Mouse (Mus musculus) kidney, embryonic 14.5 days (tissue): ENCODE measurements around the gene Tdrd6. TPM values are rescaled to one million over a fixed set of nuclear protein-coding genes. Genes with fewer than 3 reads are reported as not detected.

Source experiments
- ATAC-seq: fragments of 200-750 bp; cut with Nextera tagmentation; 2 replicates; pipeline ENCODE4 v1.8.0; 2017; ENCODE audit warnings: moderate number of reproducible peaks, mild to moderate bottlenecking, moderate TSS enrichment, moderate library complexity; ENCODE audit not compliant: low FRiP score, low TSS enrichment
- H3K27ac ChIP-seq: fragments of 300-500 bp; sonication (generic); 2 replicates; pipeline ENCODE4 v1.5.1; 2014; ENCODE audit warnings: low read depth, mild to moderate bottlenecking, low read length, moderate library complexity, mixed read lengths
- H3K27me3 ChIP-seq: fragments of 300-500 bp; sonication (generic); 2 replicates; pipeline ENCODE4 v1.6.1; 2014; ENCODE audit warnings: mild to moderate bottlenecking, low read length; ENCODE audit not compliant: control insufficient read depth, insufficient read depth
- H3K36me3 ChIP-seq: fragments of 300-500 bp; sonication (generic); 2 replicates; pipeline ENCODE4 v1.6.1; 2014; ENCODE audit warnings: low read length, mixed read lengths; ENCODE audit not compliant: control insufficient read depth, insufficient read depth
- H3K4me1 ChIP-seq: fragments of 300-500 bp; sonication (generic); 2 replicates; pipeline ENCODE4 v1.6.1; 2014; ENCODE audit warnings: low read length, mixed read lengths; ENCODE audit not compliant: control insufficient read depth, insufficient read depth
- H3K4me2 ChIP-seq: fragments of 300-500 bp; sonication (generic); replicated peaks from 2 replicates; pipeline ENCODE4 v1.6.1; 2014; ENCODE audit warnings: low read depth, mild to moderate bottlenecking, low read length
- H3K4me3 ChIP-seq: fragments of 300-500 bp; sonication (generic); 2 replicates; pipeline ENCODE4 v1.5.1; 2014; ENCODE audit warnings: mild to moderate bottlenecking, low read length
- H3K9ac ChIP-seq: fragments of 300-500 bp; sonication (generic); 2 replicates; pipeline ENCODE4 v1.6.1; 2014; ENCODE audit warnings: low read depth, mild to moderate bottlenecking, low read length, moderate library complexity
- H3K9me3 ChIP-seq: fragments of 300-500 bp; sonication (generic); 2 replicates; pipeline ENCODE4 v1.6.1; 2016; ENCODE audit warnings: low read length; ENCODE audit not compliant: control insufficient read depth
- WGBS: fragments of 180-500 bp; shearing (Covaris S2); extraction: QIAGEN DNeasy Blood & Tissue Kit; methylation state at CpG from one replicate; pipeline ENCODE4 v1.1.7; 2014; 5-methylcytosine and 5-hydroxymethylcytosine counted together
- polyA plus RNA-seq: library from polyadenylated mRNA; unstranded; fragments of >200 nt; fragmentation: Nextera tagmentation; extraction: Ambion mirVana; gene quantifications from 2 replicates; pipeline ENCODE4 v1.2.1, GENCODE M21; 2014

Tdrd6 gene
- polyA plus RNA-seq, 1 experiment from 2014 or later, result not detected

DNA sequence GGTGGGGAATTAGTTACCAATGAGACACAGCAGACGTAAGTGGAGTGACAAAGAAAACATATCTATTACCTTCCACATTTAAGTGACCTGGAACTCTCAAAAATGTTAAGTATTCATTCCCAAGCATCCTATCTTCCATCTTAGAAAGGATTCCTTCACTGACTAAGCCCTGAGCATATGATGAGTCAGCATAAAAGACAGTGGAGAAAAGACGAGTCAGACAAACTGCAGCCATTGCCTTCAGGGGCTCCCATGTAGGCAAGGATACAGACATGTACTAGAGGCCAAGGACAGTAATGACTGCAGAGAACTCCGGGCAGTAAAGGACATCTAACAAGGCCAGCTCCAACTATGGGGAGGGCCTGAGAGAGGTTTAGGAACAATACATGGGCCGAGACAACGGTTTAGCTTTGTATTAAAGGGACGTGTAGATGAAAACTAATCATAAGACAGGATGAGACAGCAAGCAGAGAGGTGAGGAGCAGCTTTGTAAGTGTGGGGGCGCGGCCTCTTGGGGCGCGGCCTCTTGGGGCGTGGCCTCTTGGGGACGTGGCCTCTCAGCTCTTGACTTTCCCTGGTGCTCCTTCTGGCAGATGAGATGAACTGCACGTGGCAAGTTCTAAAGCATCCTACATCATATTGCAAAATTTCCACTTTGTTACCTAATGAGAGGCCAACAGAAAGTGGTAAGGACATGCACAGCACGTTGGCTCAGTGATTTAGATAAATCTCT lies 21.4 kb upstream of the Tdrd6 start:
- no peaks in the 10 kb centered on the region for H3K27me3 ChIP-seq
- H3K9ac ChIP-seq, result no peak overlapping the region
- H3K9me3 ChIP-seq, result no peaks in the 10 kb centered on the region
- H3K4me3 ChIP-seq, result no peak overlapping the region
- no peaks in the 10 kb centered on the region for H3K4me1 ChIP-seq
- H3K27ac ChIP-seq, result no peak overlapping the region
- no peak for ATAC-seq
- WGBS, result 70% methylated on average over 14 of the region's 14 CpGs
- H3K4me2 ChIP-seq, result no peak overlapping the region
- H3K36me3 ChIP-seq, result peaks cover 2% of the 10 kb centered on the region; the same call in 1 of the 2 replicates

DNA sequence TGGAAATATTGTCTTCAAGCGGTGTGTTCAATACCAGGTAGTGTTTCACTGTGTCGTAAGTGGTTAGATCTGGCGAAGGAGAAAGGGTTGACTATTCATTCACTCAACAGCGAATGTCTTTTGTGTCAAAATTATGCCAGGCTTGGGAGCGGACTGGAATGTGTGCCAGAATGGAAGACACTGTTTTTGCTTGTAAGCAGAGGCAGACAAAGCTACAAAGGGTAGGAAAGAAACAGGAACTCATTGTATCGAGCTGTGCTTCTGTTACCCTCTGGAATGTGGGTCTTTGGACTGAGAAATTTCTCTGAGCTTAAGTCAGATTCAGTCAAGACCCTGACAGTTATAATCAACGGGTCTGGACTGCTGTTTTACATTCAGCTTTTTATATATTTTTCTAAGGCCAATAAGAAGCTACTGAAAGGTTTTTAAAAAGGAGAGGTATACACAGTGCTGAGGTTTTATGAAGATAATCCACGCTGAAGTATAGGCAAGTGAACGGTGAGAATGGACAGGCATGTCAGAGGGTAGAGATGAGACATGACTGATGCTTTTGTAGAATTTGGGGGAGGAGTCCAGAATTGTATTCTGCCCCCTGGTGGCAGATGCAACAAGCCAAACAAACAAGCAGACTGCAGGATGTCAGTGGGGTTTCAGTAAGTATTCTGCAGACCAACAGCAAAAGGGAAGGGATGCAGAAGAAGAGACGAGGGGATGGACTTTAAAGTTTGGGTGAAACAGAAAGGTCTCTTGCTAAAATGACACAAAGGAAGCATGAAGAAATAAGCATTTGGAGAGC lies 19.7 kb upstream of the Tdrd6 start:
- no peak overlapping the region for H3K4me2 ChIP-seq
- H3K27ac ChIP-seq, result no peak overlapping the region
- H3K36me3 ChIP-seq, result peaks cover 2% of the 10 kb centered on the region; the same call in 1 of the 2 replicates
- H3K4me1 ChIP-seq, result no peaks in the 10 kb centered on the region
- 91% methylated on average over 10 of the region's 10 CpGs for WGBS
- ATAC-seq, result no peak
- no peak overlapping the region for H3K9ac ChIP-seq
- no peaks in the 10 kb centered on the region for H3K27me3 ChIP-seq
- no peaks in the 10 kb centered on the region for H3K9me3 ChIP-seq
- H3K4me3 ChIP-seq, result no peak overlapping the region

DNA sequence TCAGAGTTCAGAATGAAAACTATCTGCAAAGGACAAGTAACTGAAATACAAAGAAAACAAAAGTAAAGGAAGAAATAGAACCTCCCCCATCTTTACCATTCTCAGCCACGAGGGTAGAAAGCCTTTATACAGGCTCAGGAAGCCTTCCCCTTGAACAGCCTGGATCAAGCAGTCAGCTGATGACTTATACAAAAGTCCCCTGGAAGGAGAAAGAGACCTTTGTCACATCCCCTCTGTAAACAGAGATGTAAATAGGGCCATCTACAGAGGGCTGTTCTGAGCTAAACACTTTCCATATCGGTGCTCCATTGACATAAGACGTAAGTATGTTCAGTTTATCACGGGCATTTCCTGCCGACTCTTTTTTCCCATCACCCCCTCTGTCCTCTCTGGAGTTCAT lies 16.8 kb upstream of the Tdrd6 start:
- WGBS, result 65% methylated on average over 5 of the region's 5 CpGs
- peaks cover 2% of the 10 kb centered on the region; the same call in 1 of the 2 replicates for H3K36me3 ChIP-seq
- no peaks in the 10 kb centered on the region for H3K27me3 ChIP-seq
- no peaks in the 10 kb centered on the region for H3K9me3 ChIP-seq
- no peak overlapping the region for H3K27ac ChIP-seq
- H3K4me3 ChIP-seq, result no peak overlapping the region
- no peak for ATAC-seq
- no peak overlapping the region for H3K9ac ChIP-seq
- H3K4me2 ChIP-seq, result no peak overlapping the region
- no peaks in the 10 kb centered on the region for H3K4me1 ChIP-seq

DNA sequence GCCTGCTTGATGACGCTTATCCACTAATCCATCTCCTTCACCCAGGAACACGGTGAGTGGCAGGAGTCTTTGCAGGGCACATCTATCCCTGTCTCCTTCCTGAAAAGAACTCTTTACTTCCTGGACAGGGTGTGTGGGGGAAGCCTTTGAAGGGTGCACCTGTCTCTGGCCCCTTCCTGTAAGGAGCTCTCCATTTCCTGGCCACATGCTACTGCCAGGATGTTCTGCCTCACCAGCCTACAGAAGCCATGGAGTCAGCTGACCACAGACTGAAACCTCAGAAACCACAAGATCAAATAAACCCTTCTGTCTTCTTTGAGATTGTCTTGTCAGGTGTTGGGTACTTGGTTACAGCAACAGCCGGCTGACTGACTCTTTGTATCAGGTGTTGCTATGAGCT lies 15.0 kb upstream of the Tdrd6 start:
- Histone ChIP-seq H3K4me1 (no peaks in the 10 kb centered on the region), H3K36me3 (peaks cover 2% of the 10 kb centered on the region; the same call in 1 of the 2 replicates), H3K4me3 (no peak overlapping the region), H3K27me3 (no peaks in the 10 kb centered on the region), H3K4me2 (no peak overlapping the region), H3K27ac (no peak overlapping the region), H3K9ac (no peak overlapping the region), H3K9me3 (no peaks in the 10 kb centered on the region)
- ATAC-seq, result no peak
- 89% methylated on average over 3 of the region's 3 CpGs for WGBS

DNA sequence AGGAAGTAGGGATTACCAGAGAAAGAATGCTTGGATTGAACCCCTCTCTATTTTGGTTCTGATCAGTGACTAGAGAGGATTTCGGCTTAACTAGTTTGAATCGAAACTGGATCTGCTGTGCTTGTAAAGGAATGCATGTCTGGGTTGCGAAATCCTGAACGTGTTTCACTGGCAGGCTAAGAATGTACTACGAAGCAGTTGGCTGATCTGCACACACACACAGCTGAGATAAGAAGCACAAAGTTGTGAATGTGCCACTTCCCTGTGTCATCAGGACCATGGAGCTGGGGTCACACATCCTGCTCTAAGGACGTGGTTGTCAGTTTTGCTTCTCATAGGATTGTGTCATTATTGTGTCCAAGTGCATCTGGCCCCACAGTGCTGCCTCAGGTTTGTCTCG lies 14.3 kb upstream of the Tdrd6 start:
- no peak overlapping the region for H3K27ac ChIP-seq
- 83% methylated on average over 7 of the region's 7 CpGs for WGBS

DNA sequence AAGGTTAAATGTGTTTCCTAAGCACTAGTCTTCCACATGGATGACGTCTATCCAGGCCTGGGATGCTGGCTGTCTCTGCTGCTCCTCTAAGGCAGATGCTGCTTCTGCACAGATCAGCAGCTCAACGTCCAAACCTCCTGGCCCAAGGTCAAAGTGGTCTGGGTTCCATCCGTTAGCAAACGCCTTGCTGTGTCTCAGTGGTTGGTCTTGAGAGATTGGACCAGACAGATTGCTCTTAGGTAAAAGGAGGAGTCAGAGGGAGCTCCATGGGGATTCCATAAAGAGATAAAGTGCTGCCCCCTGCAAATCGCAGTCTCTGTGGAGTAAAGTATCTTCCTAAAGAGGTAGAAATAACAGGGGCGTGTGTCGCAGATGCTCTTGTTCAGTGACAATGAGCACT lies 13.1 kb upstream of the Tdrd6 start:
- H3K4me2 ChIP-seq, result no peak overlapping the region
- peaks cover 2% of the 10 kb centered on the region; the same call in 1 of the 2 replicates for H3K36me3 ChIP-seq
- no peak for ATAC-seq
- H3K9me3 ChIP-seq, result no peaks in the 10 kb centered on the region
- WGBS, result 76% methylated on average over 7 of the region's 7 CpGs
- H3K9ac ChIP-seq, result no peak overlapping the region
- H3K27me3 ChIP-seq, result no peaks in the 10 kb centered on the region
- H3K27ac ChIP-seq, result no peak overlapping the region
- no peaks in the 10 kb centered on the region for H3K4me1 ChIP-seq
- H3K4me3 ChIP-seq, result no peak overlapping the region

More for the DNA sequence above, 14.3 kb upstream of the Tdrd6 start:
- H3K36me3 ChIP-seq, result peaks cover 2% of the 10 kb centered on the region; the same call in 1 of the 2 replicates
- H3K27me3 ChIP-seq, result no peaks in the 10 kb centered on the region
- H3K9me3 ChIP-seq, result no peaks in the 10 kb centered on the region
- ATAC-seq, result no peak
- H3K9ac ChIP-seq, result no peak overlapping the region
- no peaks in the 10 kb centered on the region for H3K4me1 ChIP-seq
- no peak overlapping the region for H3K4me2 ChIP-seq
- no peak overlapping the region for H3K4me3 ChIP-seq

DNA sequence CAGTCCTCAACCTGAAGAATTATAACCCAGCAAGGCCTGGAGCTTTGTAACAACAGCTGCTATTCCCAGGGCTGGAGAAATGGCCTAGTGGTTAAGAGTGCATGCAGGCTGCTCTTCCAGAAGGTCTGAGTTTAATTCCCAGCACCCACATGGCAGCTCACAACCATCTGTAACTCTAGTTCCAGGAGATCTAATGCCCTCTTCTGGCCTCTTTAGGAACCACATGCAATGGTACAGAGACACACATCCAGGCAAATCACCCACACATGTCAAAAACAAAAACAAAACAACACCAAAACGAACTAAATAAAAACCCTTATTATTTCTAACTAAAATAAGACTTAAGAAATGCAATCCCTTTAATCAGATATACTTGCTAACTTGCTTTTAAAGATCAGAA lies 10.7 kb upstream of the Tdrd6 start:
- no peak for ATAC-seq
- H3K9ac ChIP-seq, result no peak overlapping the region
- no peaks in the 10 kb centered on the region for H3K36me3 ChIP-seq
- H3K9me3 ChIP-seq, result no peaks in the 10 kb centered on the region
- WGBS, result 89% methylated on average over 1 of the region's 1 CpGs
- H3K4me3 ChIP-seq, result no peak overlapping the region
- no peaks in the 10 kb centered on the region for H3K4me1 ChIP-seq
- H3K27me3 ChIP-seq, result no peaks in the 10 kb centered on the region
- H3K27ac ChIP-seq, result no peak overlapping the region
- no peak overlapping the region for H3K4me2 ChIP-seq

DNA sequence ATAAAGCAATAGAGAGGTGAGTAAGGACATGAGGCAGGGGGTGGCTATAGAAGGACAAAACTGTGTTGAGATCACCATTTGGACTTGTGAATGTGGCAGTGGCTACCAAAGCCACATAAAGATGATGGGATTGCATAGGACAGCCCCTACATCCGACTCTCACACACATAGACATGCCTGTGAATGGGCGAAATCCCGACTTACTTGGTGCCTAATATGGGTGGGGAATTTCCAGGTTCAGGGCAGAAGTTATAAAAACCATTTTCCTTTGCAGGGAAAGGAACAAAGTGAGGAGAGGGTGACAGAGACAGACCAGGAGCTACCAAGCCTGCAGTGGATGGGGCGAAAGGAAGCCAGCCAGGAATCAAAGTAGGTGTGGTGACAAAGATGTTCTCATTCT lies 7.0 kb upstream of the Tdrd6 start:
- H3K4me1 ChIP-seq, result no peaks in the 10 kb centered on the region
- no peak overlapping the region for H3K27ac ChIP-seq
- WGBS, result 93% methylated on average over 4 of the region's 4 CpGs
- H3K4me3 ChIP-seq, result no peak overlapping the region
- no peaks in the 10 kb centered on the region for H3K9me3 ChIP-seq
- H3K4me2 ChIP-seq, result no peak overlapping the region
- no peaks in the 10 kb centered on the region for H3K36me3 ChIP-seq
- ATAC-seq, result no peak
- no peak overlapping the region for H3K9ac ChIP-seq
- no peaks in the 10 kb centered on the region for H3K27me3 ChIP-seq

DNA sequence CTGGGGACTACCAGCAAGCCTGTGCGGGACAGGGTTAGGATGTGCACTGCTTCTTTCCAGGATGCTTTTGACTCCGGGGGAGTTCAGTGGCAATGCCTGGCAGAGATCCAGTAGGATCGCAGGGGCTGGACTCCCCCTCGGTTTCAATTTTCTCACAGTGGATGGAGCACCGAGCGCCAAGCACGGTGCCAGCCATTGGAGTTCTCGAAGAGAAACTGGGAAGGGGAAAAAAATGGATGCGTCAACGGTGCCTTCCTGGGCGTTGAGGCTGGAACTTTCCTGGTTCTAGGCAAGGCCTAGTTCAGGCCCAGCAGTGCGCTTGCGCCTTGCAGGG lies 295 bp upstream of the Tdrd6 start:
- H3K27ac ChIP-seq, result no peak overlapping the region
- 48% methylated on average over 13 of the region's 13 CpGs for WGBS
- peaks cover 33% of the 10 kb centered on the region for H3K27me3 ChIP-seq
- H3K4me1 ChIP-seq, result peaks cover 8% of the 10 kb centered on the region; the same call in 1 of the 2 replicates
- peak overlapping the region; percentile 73 for H3K4me2 ChIP-seq
- peak; percentile 49; the same call in 1 of the 2 replicates for ATAC-seq
- no peaks in the 10 kb centered on the region for H3K36me3 ChIP-seq
- peak overlapping the region; percentile 38; the same call in 1 of the 2 replicates for H3K9ac ChIP-seq
- H3K9me3 ChIP-seq, result no peaks in the 10 kb centered on the region; the same call in 1 of the 2 replicates
- peak overlapping the region; percentile 42 for H3K4me3 ChIP-seq
